Mouse (Mus musculus) cerebellum, adult 2 months (tissue): ENCODE data around the gene Cfap100. TPM values are rescaled to one million over a fixed set of nuclear protein-coding genes. Genes with fewer than 3 reads are reported as not detected.
A peak's percentile ranks its signal among the peaks of the same experiment; 100 is the strongest.

Experiments
- DNase-seq, 2 experiments: peaks; one replicate each; pipeline ENCODE4 v3.0.0; 2021
- H3K27ac ChIP-seq: fragments of 200-500 bp; 2 replicates; pipeline ENCODE4 v1.5.1; 2012; ENCODE audit warnings: low read length, control low read depth, inconsistent platforms; ENCODE audit not compliant: insufficient read depth
- H3K27me3 ChIP-seq: fragments of 200-500 bp; 2 replicates; pipeline ENCODE4 v1.6.1; 2012; ENCODE audit warnings: inconsistent platforms, mild to moderate bottlenecking, low read length, moderate library complexity; ENCODE audit not compliant: control insufficient read depth, insufficient read depth
- H3K4me1 ChIP-seq: fragments of 200-500 bp; 2 replicates; pipeline ENCODE4 v1.6.1; 2011; ENCODE audit warnings: low read length; ENCODE audit not compliant: control insufficient read depth, insufficient read depth
- H3K4me3 ChIP-seq: fragments of 200-500 bp; replicated peaks from 2 replicates; pipeline ENCODE3; 2011; ENCODE audit warnings: mild to moderate bottlenecking, low read depth, low read length, control low read depth; ENCODE audit not compliant: insufficient read depth
- CTCF ChIP-seq: fragments of 200-500 bp; IDR thresholded peaks from 2 replicates; pipeline ENCODE4 v1.5.1; 2011; ENCODE audit warnings: low read depth, mild to moderate bottlenecking, control low read depth, low read length, moderate library complexity, borderline replicate concordance; ENCODE audit not compliant: insufficient read depth
- POLR2A ChIP-seq: fragments of 200-500 bp; IDR thresholded peaks from 2 replicates; pipeline ENCODE4 v1.6.1; 2011; ENCODE audit warnings: low read length, control low read depth, borderline replicate concordance; ENCODE audit not compliant: insufficient read depth
- WGBS: fragments of 180-500 bp; shearing (Covaris S2); methylation state at CpG from one replicate; pipeline ENCODE4 v1.1.7; 2018; 5-methylcytosine and 5-hydroxymethylcytosine counted together
- polyA plus RNA-seq: library from polyadenylated mRNA; depleted of rRNA; stranded (reverse); fragments of >200 nt; gene quantifications from 2 replicates; pipeline ENCODE4 v1.2.3, GENCODE M21; 2012

Gene Cfap100
- polyA plus RNA-seq, 1 experiment: 5.3 TPM

DNA sequence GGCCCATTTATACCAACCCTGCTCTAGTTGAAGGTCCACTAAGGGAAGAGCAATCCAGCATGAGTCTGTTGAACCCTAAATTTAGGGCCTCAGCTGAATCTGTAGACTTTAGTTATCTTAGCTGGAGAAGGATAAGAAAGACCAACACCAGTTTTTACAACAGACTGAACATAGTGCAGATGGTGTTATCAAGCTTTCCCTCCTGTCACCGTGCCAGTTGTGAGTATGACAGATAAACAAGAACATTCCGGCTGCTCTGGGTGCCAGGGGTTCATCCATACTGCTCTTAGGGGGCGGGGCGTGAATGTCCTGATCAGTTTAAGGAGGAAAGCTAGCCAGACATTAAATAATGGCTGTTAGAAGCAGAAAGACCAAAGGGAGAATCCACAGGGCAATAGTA is 54.0 kb downstream of the Cfap100 start:
- no peak overlapping the region for H3K4me3 ChIP-seq
- TF ChIP-seq POLR2A (no peak), CTCF (no peak)
- H3K27me3 ChIP-seq: no peaks in the 10 kb centered on the region
- WGBS: 71% methylated on average over 4 of the region's 4 CpGs
- peaks cover 5% of the 10 kb centered on the region; the same call in 1 of the 2 replicates for H3K4me1 ChIP-seq
- H3K27ac ChIP-seq: no peak overlapping the region
- no peak for DNase-seq

DNA sequence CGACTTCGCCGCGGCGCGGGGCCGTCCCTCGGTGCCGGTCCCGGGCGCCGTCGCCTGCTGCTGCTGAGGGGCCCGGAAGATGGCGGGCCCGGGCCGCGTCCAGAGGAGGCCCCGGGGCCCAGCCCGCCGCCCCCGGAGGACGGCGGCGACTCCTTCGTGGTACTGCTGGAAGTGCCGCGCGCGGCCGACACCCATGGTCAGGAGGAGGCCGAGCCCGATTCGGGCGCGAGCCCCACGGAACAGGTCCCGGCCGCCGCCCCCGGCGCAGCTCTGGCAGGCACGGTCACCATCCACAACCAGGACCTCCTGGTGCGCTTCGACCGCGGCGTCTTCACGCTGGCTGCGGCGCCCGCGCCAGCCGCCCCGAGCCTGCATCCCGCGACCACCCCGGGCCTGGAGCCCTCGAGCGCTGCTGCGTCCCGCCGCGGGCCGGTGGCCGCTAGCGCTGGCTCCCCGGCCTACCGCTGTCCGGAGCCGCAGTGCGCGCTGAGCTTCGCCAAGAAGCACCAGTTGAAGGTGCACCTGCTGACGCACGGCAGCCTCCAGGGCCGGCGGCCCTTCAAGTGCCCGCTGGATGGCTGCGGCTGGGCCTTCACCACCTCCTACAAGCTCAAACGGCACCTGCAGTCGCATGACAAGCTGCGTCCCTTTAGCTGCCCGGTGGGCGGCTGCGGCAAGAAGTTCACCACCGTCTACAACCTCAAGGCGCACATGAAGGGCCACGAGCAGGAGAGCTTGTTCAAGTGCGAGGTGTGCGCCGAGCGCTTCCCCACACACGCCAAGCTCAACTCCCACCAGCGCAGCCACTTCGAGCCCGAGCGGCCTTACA is 58.7 kb downstream of the Cfap100 start:
- Histone ChIP-seq H3K4me3 (peak overlapping the region; percentile 62), H3K27ac (peak overlapping the region; percentile 62; the same call in 1 of the 2 replicates), H3K4me1 (peaks cover 5% of the 10 kb centered on the region; the same call in 1 of the 2 replicates), H3K27me3 (no peaks in the 10 kb centered on the region)
- WGBS: under 1% methylated on average over 98 of the region's 98 CpGs
- TF ChIP-seq CTCF (no peak), POLR2A (no peak)
- DNase-seq: peak in 1 of 2 experiments; percentile 63

DNA sequence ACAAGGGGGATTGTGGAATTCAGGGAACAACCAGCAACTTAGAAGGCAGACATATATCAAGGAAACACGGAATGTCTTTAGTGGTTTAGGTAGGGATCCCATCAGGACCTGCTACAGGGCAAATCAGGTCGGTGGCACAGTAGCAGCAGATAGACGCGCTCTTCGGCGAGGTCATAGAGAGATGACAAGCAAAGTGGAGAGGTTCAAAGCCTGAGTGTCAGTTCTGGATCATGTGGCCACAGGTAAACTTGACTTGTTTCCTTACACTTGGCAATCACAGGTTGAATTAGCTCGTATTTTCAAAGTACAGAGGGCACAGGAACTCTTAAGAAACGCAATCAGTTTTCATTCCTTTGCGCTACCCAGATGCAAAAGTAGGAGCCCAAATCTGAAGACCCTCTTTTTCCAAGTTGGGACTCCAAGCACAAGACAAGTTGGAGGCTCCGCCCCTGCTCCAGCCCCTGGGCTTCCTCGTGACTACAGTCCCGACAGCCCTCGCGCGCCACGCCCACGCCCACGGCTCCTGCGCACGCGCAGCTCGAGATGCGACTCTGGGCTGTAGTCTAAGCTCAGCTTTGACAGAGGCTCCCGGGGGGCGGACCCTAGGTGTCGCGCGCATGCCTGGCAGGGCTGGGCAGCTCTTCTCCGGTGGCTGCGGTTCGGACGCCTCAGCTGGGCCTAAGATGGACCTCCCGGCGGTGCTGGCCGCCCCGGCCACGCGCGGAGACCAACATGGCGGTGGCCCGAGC is 59.4 kb downstream of the Cfap100 start, which contains the start of gene Zxdc:
Gene Zxdc (plus strand): TSS at position 517 of the 749 bp plus-strand sequence.
- TF ChIP-seq POLR2A (peak; percentile 69), CTCF (no peak)
- peak; percentile 99 for DNase-seq
- Histone ChIP-seq H3K4me1 (peaks cover 5% of the 10 kb centered on the region; the same call in 1 of the 2 replicates), H3K27me3 (no peaks in the 10 kb centered on the region), H3K27ac (peak within 1 kb of the TSS; percentile 62; the same call in 1 of the 2 replicates), H3K4me3 (peak within 1 kb of the TSS; percentile 62)
- WGBS: 6% methylated on average over 41 of the region's 41 CpGs

DNA sequence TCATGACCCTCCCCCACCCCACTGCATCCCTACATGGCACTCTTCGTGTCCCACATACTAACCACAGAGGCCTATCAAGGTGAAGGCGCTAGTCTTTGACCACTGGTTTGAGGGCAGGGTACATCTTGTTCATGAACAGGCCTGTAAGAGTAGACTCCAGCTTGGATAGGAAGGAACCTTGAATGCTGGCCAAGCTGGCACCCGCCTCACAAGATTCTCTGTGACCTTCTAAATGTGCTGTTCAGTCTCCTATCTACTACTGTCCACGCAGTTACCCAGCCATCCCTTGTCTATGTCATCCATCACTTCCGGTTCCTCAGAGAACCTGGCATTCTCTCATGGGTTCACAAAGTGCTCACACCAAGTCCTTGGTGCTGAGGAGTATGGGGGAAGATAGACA is 65.3 kb downstream of the Cfap100 start:
- no peak for DNase-seq
- Histone ChIP-seq H3K4me3 (no peak overlapping the region), H3K4me1 (no peaks in the 10 kb centered on the region), H3K27ac (no peak overlapping the region), H3K27me3 (no peaks in the 10 kb centered on the region)
- 78% methylated on average over 5 of the region's 5 CpGs for WGBS
- TF ChIP-seq CTCF: no peak
- no peak for TF ChIP-seq POLR2A

DNA sequence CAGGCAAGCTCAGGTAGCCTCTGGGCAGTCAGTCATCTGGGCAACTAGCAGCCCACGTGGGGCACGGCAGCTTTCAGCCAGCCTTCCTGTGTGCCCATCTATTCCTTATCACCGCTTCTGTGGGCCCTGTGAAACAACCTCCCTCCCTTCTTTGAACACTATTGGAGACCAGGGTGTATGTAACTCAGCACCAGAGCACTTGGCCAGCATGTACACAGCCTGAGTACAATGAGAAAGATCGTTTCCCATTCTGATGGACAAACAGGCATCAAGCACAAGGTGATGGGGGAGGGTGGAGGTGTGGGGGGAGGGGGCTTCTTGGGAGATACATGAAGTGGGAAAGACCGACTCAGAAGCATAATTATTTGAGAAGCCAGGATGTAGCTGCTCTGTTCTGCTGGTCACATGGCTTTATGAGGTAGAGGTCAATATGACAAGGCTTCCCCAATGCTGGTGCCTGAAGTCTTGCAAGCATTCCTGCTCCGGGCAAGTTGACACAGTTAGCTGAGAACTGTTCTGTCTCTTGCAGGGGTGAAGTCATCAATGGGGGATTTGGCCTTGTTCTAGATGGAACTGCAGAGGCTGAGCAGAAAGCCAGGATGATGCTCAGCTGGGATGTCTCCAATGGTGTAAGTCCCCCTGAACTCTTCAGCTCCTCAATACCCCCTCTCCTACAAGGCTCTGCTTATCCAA is 67.5 kb downstream of the Cfap100 start:
- Histone ChIP-seq H3K27me3 (no peaks in the 10 kb centered on the region), H3K4me3 (no peak overlapping the region), H3K4me1 (no peaks in the 10 kb centered on the region), H3K27ac (no peak overlapping the region)
- no peak for TF ChIP-seq POLR2A
- TF ChIP-seq CTCF: no peak
- 74% methylated on average over 6 of the region's 6 CpGs for WGBS
- no peak for DNase-seq

DNA sequence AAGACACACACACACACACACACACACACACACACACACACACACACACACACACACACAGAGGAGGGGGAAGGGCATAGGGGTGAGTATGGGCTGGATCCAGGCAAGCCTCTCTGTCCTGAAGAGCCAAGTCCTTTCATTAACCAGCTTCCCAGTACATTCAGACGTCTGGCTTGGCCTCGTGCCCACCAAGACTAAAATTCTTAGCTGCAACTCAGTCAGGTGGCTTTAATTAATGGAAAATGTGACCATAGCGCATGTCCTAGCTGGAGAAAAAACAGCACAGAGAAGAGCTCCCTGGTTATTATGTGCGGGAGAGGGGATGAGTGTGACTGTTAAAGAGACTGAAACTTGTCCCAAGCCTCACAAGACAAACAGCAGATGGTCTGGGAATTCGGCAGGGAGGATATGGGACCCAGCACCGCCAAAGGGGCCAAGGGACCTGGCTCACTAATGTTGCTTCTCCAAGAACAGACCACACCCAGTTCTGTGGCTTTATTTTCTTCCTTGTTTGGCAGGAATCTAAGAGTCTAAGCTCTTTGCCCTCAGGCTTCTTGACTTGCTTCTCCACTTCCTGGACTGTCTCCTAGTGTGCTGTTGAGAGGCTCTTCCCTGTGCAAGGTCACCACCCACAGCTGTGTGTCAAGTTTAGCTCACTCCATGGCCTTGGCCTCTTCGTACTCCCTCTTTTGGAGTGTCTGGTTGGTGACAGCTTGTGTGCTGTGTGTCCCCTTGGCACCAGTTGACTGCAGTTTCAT is 68.4 kb downstream of the Cfap100 start:
- TF ChIP-seq CTCF (no peak), POLR2A (no peak)
- Histone ChIP-seq H3K4me1 (no peaks in the 10 kb centered on the region), H3K27ac (no peak overlapping the region), H3K27me3 (no peaks in the 10 kb centered on the region), H3K4me3 (no peak overlapping the region)
- peak in 1 of 2 experiments; percentile 24 for DNase-seq
- 8% methylated on average over 7 of the region's 7 CpGs for WGBS

DNA sequence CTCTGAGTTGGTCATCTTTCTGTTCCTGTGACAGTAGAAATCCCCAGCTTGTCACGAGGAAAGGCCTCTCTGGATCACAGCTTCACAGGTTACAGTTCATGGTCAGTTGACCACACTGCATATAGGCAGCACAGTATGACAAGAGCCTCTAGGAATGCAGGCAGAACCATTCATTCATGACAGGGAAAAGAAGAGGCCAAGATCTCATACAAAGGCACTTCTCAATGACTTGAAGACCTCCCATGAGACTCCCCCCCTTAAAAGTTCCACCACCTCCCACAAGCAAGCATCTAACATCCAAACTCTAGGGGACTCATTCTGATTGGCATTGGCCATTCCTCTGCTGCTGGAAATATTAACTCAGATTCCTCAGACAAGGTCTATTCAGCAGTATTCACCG is 69.2 kb downstream of the Cfap100 start:
- TF ChIP-seq CTCF: no peak
- no peak overlapping the region for H3K27ac ChIP-seq
- no peaks in the 10 kb centered on the region for H3K27me3 ChIP-seq
- WGBS: 51% methylated on average over 2 of the region's 2 CpGs
- no peak for DNase-seq
- H3K4me1 ChIP-seq: no peaks in the 10 kb centered on the region
- H3K4me3 ChIP-seq: no peak overlapping the region
